Mouse (Mus musculus): ENCODE measurements around the gene Skap1.
"Not testable (repeated sequence)": the region's sequence is repeated elsewhere in the genome, so short reads cannot be mapped to it uniquely, and the experiment has no call there.

Gene Skap1

DNA sequence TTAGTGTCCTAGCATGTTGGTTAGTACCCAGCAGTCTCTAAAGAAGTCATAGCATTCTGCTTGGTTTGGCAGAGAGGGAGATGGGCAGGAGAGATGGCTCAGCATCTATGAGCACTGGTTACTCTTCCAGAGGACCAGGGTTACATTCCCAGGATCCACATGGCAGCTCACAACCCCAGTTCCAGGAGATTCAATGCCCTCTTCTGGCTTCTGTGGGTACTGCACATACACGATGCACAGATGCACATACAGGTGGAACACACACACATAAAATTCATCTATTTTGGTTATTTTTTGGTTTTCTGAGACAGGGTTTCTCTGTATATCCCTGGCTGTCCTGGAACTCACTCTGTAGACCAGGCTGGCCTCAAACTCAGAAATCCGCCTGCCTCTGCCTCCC, 290.9 kb downstream of the Skap1 start:
- no peak for DNase-seq (ENCODE audit: low read depth)

DNA sequence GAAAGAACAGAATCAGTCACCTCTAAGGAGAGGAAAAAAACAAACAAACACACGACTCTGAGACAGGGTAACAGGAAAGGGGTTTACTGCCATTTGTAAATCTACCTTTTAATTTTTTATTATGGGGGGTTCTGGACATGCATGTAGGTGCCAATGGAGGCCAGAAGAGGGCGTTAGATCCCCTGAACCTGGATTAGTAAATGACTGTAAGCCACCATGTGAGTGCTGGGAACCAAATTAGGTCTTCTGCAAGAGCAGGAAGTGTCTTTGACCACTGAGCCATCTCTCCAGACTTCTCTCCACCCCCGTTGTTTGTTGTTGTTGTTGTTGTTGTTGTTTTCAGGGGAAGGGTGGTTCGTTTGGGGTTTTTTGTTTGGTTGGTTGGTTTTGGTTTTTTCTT, 293.0 kb downstream of the Skap1 start:
- no peak for DNase-seq (ENCODE audit: low read depth)

DNA sequence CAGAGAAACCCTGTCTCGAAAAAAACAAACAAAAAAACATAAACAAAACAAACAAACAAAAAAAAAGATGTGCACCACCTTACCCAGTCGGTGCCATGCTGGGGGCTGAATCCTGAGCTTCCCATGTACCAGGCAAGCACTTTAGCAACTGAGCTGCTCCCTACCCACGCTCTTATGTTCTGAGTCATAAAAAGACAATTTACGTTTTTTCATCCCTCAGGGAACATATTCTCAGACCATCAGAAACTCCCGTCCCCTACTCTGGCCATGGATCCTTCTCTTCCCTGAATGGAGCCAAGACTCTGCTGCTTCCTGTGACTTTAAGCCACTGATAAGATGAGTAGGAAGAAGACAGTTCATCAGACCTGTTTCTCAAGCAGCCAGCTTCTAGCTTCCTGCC, 294.0 kb downstream of the Skap1 start:
- no peak for DNase-seq (ENCODE audit: low read depth)

DNA sequence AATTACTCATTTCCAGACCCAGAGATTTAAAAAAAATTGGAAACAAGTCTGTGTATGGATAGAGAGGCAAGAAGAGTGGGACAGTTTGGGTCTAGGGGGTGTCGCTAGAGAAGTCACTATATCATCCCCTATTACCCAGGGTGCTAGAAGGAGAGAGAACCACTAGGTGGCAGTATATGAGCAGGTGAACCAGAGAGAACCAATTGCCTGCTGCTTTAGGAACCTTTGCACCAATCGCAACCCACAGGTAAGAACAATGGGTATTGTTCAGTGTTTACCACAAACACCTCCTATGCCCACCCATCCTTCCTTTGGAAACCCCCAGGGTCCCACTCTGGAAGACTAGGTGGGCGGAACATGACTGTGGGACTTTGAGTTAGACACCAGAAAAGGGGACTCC, 295.6 kb downstream of the Skap1 start:
- DNase-seq (ENCODE audit: low read depth) = peak; percentile 63

DNA sequence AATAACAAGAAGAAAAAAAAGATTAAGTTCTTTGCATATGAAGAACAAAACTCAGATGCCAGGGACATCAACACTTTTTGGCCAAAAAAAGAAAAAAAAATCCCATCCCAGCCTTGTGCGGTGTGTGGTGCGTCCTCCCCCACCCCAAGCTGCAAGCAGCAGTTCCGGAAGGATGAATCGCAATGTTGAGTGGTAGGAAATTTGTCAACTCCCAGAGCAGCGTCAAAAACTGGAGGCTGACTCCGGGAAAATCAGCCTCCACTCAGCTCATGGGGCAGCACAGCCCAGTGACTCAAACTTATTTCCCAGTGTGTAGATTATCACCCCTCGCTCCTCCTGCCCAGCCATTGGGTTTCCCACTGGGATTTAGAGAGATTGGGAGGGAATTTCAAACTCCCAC, 297.6 kb downstream of the Skap1 start:
- DNase-seq (ENCODE audit: low read depth) = no peak

DNA sequence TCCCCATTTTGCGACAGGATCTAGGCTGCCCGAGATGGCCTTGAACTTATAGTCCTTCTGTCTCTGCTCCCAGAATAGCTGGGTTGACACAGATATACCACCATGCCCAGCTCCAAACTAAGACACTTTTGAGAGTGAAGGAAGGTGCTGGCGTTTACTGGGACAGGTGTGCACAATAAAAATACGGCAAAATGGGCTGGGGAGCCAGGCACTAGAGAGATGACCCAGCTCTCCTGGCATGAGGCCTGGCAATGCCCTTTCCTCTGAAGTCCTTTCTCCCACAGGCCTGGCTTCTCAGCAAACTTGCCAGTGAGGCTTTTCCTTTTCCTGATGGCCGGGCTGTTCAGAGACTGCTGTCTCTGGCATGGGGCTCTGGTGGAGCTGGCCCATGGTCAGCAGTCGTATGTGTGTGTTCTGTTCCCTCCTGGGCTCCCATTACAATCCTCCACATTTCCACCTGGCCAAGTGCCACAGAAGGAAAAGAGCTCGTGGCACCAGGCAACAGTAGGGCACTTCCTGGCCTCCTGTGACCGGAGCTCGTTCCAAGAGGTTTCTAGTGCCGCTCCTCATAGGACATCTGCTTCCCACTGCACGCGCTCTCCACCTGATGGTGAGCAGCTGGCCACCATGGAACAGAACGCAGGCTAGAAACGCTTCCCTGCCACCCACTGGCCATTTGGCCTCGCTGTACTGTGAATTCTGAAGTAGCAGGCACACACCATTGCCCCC, 298.5 kb downstream of the Skap1 start:
- no peak for DNase-seq (ENCODE audit: low read depth)

DNA sequence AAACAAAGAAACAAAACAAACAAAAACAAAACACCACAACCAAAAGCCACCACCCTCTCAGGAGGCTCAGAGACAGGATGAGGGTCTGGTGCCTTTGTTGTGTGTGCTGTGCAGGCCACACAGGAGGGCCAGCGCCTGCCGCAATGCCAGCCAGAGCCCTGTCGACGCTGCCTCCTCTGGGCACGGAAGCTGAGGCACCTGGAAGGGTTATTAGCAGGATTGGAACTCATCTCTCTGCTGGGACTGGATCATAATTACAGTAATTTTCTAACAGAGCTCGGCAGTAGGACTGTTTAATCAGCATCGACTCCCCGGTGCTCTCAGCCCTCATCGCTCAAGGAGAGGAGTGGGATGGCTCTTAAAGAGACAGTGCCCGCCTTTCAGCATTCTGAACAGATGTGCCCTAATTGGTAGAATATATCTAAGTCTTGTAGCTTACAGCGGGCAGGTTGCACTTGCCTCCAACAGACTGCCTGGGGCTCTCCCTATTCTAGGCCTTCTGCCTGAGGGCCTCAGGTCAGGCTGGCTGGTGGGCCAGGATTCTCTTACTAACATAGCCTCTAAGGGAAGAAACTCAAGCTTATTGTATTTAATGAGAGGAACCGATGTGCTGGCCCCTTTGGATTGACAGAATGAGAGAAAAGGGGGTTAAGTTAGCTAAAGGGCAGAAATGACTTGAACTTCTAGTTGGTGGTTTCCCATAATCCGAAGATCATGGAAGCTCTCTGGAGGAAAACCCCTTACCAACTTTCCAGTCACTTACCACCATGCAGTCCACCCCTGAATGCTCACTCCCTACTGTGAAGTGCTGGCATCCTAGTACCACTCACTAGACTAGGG, 300.3 kb downstream of the Skap1 start:
- DNase-seq (ENCODE audit: low read depth) = no peak

DNA sequence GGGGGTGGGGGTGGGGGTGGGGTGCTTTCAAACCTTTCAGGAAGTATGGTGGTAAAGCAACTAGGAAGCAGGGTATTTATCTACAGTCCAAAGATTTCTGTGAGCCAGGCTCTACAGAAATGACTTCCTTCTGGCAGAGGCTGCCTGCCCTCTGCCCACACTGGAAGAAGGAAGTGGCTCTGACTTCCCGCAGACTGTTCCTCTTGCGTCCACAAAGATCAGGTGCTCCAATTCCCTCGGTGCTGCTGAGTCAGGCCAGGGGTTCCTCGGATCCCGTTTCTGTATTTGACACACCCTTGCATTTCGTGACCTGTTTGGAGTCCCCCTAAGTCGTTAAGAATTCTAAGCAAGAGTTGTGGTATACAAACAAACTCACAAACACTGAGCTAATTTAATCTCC, 301.3 kb downstream of the Skap1 start:
- no peak for DNase-seq (ENCODE audit: low read depth)

DNA sequence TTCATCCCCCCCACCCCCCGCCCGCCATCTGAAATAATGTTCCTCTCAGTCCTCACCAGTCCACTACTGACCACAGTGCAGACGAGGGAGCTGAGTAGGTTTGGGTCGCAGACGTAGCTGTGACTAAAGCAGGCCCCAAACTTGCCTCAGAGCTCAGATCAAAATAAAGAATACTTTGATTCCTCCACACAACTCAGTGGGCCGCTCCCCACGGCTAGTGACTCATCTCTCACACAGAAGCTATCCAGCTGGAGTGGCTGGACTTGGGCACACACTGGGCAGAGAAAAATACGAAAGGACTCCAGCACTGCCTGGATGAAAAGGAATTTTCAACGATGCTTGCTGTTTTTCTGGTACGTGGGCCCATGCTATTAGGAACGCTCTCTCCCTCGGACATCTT, 302.2 kb downstream of the Skap1 start:
- no peak for DNase-seq (ENCODE audit: low read depth)

DNA sequence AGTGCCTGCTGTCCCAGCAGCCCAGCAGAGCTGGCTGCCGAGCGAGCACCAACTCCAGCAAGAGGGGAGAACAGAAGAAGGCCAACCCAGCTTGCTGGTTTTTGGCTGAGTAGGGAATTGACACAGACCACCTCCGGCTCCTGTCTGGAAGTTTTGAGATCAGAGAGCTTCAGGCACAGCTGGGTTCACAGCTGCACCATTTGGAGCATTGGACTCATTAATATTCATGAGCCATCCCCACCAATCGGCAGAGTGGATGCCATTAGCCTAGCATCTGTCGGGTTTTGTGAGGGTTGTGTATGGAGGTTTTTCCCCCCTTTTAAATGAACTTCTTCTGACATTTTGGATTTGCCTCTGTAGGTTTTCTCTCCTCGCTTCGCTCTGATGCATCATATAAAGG, 302.7 kb downstream of the Skap1 start:
- DNase-seq (ENCODE audit: low read depth) = no peak

DNA sequence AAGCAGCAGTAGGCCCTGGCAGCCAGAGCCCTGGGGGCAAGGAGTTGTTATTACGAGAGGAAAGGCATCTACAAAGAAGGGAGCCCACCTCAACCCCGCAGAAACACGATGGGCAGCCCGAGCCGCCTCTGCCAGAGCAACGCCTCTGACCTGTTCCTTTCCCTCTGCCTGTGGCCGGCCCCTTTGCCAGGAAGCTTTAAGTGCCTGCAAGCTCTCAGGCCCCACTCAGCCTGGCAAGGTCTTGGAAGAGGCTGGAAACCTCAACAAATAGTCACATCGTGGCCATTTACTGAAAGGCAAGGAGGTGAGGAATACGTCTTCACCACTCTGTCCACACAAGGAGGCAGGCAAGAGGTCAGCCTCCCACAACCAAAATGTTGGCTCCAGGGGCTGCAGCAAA, 303.8 kb downstream of the Skap1 start:
- DNase-seq (ENCODE audit: low read depth) = no peak

DNA sequence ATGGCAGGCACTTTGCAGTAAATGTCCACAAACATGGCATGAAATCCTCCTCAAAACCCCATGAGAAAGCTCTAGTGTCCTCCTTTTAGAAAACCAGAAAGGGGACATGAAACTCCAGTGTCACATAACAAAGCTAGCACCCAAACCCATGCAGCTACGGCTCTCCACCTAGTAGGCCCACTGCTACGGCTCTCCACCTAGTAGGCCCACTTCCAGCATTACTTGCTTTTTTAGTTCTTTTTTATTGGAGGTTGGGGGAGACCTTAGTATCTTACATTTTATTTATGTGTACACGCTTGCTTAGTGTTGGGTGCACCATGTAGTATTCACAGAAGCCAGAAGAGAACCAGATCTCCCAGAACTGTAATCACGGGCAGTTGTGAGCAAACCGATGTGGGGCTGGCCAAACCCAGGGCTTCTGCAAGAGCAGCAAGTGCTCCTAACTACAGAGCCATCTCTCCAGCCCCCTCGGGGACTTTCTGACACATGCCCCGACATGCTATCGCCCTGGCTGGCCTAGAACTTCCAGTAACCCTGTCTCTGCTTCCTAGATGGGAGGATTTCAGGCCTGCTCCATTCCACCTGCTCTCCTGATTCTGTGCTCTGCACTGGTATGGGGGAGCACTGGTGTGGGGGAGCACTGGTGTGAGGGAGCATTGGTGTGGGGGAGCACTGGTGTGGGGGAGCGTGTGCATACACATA, 307.0 kb downstream of the Skap1 start:
- no peak for DNase-seq (ENCODE audit: low read depth)

DNA sequence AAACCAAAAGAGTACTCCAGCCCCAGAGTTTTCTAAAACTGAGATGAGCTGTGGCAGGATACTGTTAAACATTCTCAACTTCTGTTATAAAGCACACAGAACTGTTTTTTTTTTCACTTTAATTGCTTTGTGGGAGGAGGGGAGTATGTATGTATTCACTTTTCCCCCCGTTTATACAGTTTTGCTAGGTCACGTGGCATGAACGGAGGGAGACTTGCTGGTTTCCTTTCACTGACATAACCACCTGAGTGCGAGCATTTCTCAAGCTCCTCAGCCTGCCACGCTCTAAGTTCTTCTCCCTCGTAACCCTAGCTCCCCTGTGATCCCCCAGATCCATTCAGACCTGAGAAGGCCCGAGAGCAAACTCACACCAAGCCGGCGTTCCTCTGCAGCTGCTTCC, 308.0 kb downstream of the Skap1 start:
- no peak for DNase-seq (ENCODE audit: low read depth)

DNA sequence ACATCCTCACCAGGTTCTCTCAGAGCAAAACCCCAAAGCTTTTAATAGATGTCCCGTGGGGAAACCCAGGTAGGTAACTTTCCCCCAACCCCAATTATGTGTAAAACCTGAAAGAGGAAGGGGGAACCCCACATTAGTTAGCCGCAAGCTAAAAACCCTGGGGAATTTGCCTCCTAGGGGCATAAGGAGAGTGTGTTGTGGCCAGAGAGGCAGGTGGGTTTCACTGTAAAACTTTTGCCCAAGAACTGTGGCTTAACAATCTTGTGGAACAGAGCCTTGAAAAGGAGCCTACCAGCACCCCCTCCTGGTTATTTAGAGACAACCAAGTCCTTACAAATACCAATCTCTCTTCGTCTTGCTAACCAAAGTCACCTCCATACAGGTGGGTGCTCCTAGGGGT, 310.1 kb downstream of the Skap1 start:
- no peak for DNase-seq (ENCODE audit: low read depth)

DNA sequence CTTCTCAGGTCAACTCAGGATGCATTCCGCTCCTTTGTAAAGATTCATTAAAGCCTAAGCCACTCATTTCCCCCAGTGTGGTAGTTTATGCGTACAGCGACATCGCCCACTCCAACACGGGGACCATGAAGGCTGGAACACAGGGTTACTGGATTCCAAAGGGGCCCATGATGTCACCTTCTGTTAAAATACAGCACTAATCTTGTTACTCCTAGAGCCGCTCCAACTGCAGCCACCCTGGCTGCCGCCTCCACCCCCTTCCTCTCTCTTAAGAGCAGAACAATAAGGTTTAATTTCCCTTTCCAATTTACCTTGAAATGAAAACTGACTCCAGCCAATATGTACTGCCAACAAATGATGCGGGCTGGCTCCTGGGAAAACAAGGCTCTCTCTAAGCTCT, 310.7 kb downstream of the Skap1 start:
- no peak for DNase-seq (ENCODE audit: low read depth)

DNA sequence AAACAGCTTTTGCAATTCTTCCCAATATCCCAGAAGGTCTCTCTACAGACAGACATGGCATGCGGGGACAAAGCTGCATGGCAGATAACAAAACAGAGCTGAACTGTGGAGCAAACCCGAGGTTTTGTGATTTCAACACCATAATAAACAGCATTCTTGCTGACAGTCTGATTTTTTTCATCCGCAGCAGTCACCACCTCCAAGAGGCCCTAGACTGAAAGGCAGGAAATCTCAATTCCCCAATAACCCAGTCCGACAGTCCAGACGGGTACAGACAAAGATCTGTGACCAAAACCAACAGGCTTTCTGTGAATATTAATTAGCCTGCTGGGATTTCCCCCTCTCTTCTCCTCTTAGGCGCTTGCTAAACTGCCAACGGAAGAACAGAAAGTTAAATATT, 311.3 kb downstream of the Skap1 start:
- DNase-seq (ENCODE audit: low read depth) = no peak

DNA sequence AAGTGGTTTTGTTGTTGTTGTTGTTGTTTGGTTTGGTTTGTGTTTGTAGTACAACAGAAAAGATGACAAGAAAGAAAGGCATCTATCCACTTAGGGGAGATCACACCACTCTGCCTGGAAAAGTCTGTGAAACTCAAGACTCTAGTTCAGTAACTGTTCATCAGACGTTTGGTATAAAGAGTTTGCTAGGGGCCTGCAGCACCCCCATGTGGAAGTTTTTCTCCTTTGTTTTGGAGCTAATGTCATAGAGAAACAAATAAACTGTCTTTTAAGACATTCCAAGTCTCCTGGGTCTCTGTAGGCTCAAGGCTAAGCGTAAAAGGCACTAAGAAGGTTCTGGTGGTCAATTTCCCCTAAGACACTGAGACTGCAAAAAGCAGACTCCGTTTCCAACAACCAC, 311.7 kb downstream of the Skap1 start:
- no peak for DNase-seq (ENCODE audit: low read depth)

DNA sequence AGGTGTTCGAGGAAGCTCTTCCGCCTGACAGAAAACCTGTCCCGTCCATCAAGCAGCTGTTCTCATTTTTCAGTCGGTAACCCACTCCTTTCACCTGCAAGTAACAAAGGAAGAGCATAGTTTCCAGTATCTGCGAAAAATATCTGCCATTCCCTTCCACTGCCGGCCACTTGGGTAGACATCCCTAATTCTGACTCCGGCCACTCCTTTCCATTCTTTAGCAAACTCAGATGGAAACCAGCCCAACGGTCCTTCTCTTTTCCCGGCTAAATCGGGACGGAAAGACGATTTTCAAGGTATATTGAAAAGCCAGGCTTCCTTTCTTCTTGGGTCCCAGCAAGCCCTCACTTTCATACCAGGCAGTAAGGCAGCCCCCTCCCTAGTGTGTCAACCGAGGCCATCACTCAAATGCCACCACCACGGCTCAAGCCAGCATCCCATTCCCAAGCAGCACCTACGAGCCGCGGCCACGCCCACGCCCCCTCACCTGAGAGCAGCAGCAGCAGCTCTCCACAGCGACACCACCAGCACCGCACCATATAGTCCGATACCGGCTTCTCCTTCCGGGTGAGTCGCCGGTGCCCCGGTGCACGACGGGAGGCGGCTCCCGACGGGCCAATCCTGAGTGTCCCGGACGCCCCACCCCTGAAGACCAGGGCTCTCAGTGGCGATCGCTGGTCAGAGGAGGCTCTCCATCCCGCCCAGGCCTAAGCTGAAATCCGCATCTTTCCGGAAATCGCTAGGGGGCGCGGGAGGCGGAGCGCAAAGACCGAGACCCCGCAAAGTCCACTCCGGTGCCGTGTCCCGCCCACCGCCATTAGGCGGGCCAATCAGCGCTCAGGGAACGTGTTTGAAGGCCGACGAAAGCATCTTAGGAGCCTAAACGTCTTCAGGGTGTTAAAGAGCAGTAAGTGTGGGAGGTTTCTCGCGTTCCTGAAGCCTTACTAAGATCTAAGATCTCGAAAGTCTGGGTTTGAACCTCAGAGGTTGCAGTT, 312.9 kb downstream of the Skap1 start, which contains the start of gene Snx11:
Gene Snx11 (minus strand): TSS at position 592 of the 995 bp plus-strand sequence.
- DNase-seq (ENCODE audit: low read depth) = peak; percentile 98

DNA sequence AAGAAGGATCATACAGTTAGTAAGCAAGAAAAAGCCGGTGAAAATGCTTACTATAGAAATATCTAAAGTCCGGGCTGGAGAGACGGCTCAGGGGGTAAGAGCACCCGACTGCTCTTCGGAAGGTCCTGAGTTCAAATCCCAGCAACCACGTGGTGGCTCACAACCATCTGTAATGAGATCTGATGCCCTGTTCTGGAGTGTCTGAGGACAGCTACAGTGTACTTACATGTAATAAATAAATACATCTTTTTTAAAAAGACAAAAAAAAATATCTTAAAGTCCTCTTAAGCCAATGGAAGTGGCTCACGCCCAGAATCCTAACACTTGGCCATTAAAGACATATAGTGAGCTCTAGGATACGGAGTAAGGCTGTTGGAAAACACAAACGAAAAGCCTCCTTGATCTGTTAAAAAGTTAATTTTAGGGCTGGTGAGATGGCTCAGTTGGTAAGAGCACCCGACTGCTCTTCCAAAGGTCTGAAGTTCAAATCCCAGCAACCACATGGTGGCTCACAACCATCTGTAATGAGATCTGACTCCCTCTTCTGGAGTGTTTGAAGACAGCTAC, 313.8 kb downstream of the Skap1 start:
- DNase-seq (ENCODE audit: low read depth) = not testable (repeated sequence)

DNA sequence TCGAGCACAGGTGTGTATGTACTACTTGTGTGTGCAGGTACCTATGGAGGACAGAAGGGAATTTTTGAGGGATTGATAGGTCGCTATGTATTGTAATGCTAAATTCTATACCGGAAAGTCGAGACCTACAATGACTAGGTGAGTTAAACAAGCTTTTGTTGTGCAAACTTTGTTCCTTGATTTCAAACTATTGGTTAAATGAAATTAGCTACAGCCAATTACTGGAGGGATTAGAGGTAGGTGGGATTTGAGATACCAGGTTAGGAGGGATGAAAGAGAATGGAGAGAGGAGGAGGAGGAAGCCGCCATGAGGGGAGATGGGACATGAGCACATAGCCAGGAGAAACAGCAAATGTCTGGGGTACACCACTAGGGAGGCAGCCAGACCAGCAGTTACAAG, 315.9 kb downstream of the Skap1 start:
- no peak for DNase-seq (ENCODE audit: low read depth)

DNA sequence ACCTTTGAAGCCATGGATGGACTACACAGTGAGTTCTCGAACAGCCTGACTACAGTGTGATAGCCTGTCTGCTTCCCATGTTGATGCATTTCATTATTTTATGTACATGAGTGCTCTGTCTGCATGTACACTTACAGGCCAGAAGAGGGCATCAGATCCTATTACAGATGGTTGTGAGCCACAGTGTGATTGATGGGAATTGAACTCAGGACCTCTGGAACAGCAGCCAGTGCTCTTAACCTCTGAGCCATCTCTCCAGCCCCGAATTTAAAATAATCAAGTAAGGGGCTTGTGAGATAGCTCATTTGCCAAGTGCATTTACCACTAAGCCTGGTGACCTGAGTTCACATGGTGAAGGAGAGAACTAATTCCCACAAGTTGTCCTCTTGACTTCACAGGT, 317.0 kb downstream of the Skap1 start:
- DNase-seq (ENCODE audit: low read depth) = no peak
